Mouse (Mus musculus) embryonic facial prominence, embryonic 11.5 days (tissue): ENCODE measurements around the gene Pbx2. TPM values are rescaled to one million over a fixed set of nuclear protein-coding genes. Genes with fewer than 3 reads are reported as not detected.

Source experiments
- ATAC-seq: fragments of 200-750 bp; cut with Nextera tagmentation; replicated peaks from 2 replicates; pipeline ENCODE4 v1.8.0; 2017; ENCODE audit warnings: low read depth; ENCODE audit not compliant: insufficient number of reproducible peaks, low FRiP score, low TSS enrichment
- DNase-seq: peaks from one replicate; pipeline ENCODE4 v3.0.0-alpha.2; 2015; ENCODE audit warnings: low spot score
- H3K27ac ChIP-seq: fragments of 300-500 bp; sonication (generic); replicated peaks from 2 replicates; pipeline ENCODE4 v1.5.1; 2014; ENCODE audit warnings: mild to moderate bottlenecking, low read depth, low read length, control low read depth
- H3K27me3 ChIP-seq: fragments of 300-500 bp; sonication (generic); 2 replicates; pipeline ENCODE4 v1.6.1; 2014; ENCODE audit warnings: mild to moderate bottlenecking, low read length, moderate library complexity, mixed read lengths; ENCODE audit not compliant: control insufficient read depth, insufficient read depth
- H3K36me3 ChIP-seq: fragments of 300-500 bp; sonication (generic); replicated peaks from 2 replicates; pipeline ENCODE4 v1.6.1; 2014; ENCODE audit warnings: low read depth, mild to moderate bottlenecking, low read length, moderate library complexity, mixed read lengths; ENCODE audit not compliant: control insufficient read depth, insufficient read depth
- H3K4me1 ChIP-seq: fragments of 300-500 bp; sonication (generic); 2 replicates; pipeline ENCODE4 v1.6.1; 2014; ENCODE audit warnings: low read length, mixed read lengths; ENCODE audit not compliant: control insufficient read depth, insufficient read depth
- H3K4me2 ChIP-seq: fragments of 300-500 bp; sonication (generic); 2 replicates; pipeline ENCODE4 v1.6.1; 2014; ENCODE audit warnings: low read depth, mild to moderate bottlenecking, control low read depth, low read length, moderate library complexity
- H3K4me3 ChIP-seq: fragments of 300-500 bp; sonication (generic); 2 replicates; pipeline ENCODE4 v1.5.1; 2014; ENCODE audit warnings: low read depth, low read length, control low read depth
- H3K9ac ChIP-seq: fragments of 300-500 bp; sonication (generic); replicated peaks from 2 replicates; pipeline ENCODE4 v1.6.1; 2014; ENCODE audit warnings: mild to moderate bottlenecking, control low read depth, low read length
- H3K9me3 ChIP-seq: fragments of 300-500 bp; sonication (generic); replicated peaks from 2 replicates; pipeline ENCODE4 v1.6.1; 2016; ENCODE audit warnings: mild to moderate bottlenecking, low read length, inconsistent platforms, mixed read lengths; ENCODE audit not compliant: control insufficient read depth
- WGBS: fragments of 180-500 bp; shearing (Covaris S2); extraction: QIAGEN DNeasy Blood & Tissue Kit; methylation state at CpG from one replicate; pipeline ENCODE4 v1.1.7; 2014; 5-methylcytosine and 5-hydroxymethylcytosine counted together
- polyA plus RNA-seq: library from polyadenylated mRNA; unstranded; fragments of >200 nt; fragmentation: Nextera tagmentation; extraction: Ambion mirVana; gene quantifications from 2 replicates; pipeline ENCODE4 v1.2.1, GENCODE M21; 2014

Pbx2 gene
- polyA plus RNA-seq, 1 experiment from 2014 or later: 21.2 TPM

DNA sequence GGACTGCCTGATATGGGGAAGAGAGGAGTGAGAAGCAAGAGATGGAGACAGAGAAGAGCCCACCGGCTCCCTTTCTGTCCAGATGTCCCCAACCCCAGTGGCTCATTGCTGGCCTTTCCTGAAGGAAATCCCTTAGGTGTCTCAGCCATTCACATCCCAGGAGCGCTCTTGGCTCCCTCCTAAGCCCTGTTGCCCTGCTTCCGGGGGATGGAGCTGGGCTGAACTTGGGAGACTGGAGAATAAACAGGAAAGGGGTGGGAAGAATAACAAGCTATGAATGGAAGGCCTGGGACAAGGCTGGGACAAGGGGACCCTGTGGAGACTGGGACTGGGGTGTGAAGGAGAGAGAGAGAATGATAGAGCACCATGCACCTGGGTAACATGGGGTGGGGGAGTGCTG is 26.3 kb upstream of the Pbx2 start:
- no peak overlapping the region for H3K9ac ChIP-seq
- peak overlapping the region; percentile 47; the same call in 1 of the 2 replicates for H3K27ac ChIP-seq
- H3K27me3 ChIP-seq: no peaks in the 10 kb centered on the region
- no peaks in the 10 kb centered on the region for H3K36me3 ChIP-seq
- ATAC-seq: no peak
- 34% methylated on average over 3 of the region's 3 CpGs for WGBS
- H3K9me3 ChIP-seq: no peaks in the 10 kb centered on the region
- no peak overlapping the region for H3K4me3 ChIP-seq
- no peak for DNase-seq
- no peak overlapping the region for H3K4me2 ChIP-seq
- H3K4me1 ChIP-seq: no peaks in the 10 kb centered on the region; the same call in 1 of the 2 replicates

DNA sequence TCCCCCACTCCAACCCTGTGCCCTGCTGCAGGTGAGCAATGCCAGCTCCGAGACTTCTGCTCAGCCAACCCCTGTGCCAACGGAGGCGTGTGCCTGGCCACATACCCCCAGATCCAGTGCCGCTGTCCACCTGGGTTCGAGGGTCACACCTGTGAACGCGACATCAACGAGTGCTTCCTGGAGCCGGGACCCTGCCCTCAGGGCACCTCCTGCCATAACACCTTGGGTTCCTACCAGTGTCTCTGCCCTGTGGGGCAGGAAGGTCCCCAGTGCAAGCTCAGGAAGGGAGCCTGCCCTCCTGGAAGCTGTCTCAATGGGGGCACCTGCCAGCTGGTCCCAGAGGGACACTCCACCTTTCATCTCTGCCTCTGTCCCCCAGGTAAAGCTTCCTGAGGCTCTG is 23.8 kb upstream of the Pbx2 start:
- Histone ChIP-seq H3K27me3 (no peaks in the 10 kb centered on the region), H3K4me3 (no peak overlapping the region), H3K36me3 (no peaks in the 10 kb centered on the region), H3K4me1 (no peaks in the 10 kb centered on the region; the same call in 1 of the 2 replicates), H3K27ac (no peak overlapping the region), H3K9ac (no peak overlapping the region), H3K9me3 (no peaks in the 10 kb centered on the region), H3K4me2 (no peak overlapping the region)
- 63% methylated on average over 9 of the region's 9 CpGs for WGBS
- ATAC-seq (no peak), DNase-seq (no peak)

DNA sequence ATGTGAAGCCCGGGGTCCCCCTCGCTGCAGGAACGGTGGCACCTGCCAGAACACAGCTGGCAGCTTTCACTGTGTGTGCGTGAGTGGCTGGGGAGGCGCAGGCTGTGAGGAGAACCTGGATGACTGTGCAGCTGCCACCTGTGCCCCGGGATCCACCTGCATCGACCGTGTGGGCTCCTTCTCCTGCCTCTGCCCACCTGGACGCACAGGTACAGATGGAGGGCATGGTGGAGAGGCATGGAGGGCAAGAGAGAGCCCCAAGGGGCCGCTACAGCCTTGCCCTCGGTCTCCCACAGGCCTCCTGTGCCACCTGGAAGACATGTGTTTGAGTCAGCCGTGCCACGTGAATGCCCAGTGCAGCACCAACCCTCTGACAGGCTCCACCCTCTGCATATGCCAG is 22.6 kb upstream of the Pbx2 start:
- no peak for DNase-seq
- H3K27ac ChIP-seq: no peak overlapping the region
- no peak overlapping the region for H3K4me3 ChIP-seq
- no peak overlapping the region for H3K4me2 ChIP-seq
- H3K4me1 ChIP-seq: no peaks in the 10 kb centered on the region; the same call in 1 of the 2 replicates
- H3K9me3 ChIP-seq: no peaks in the 10 kb centered on the region
- no peak overlapping the region for H3K9ac ChIP-seq
- 79% methylated on average over 13 of the region's 13 CpGs for WGBS
- no peaks in the 10 kb centered on the region for H3K27me3 ChIP-seq
- no peak for ATAC-seq
- no peaks in the 10 kb centered on the region for H3K36me3 ChIP-seq

DNA sequence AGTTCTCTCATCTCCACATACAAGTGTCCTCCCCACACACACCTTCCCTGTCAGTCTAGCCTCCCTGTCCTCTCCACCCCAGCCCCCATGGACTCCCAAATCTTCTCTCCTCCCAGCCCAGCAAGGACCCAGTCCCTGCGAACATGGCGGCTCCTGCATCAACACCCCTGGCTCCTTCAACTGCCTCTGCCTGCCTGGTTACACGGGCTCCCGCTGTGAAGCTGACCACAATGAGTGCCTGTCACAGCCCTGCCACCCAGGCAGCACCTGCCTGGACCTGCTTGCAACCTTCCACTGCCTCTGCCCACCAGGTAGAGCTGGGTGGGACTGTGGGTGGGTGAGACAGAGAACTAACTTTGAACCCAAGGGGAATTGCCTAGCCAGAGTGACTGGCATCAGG is 21.1 kb upstream of the Pbx2 start:
- Histone ChIP-seq H3K9ac (no peak overlapping the region), H3K27me3 (no peaks in the 10 kb centered on the region), H3K27ac (no peak overlapping the region), H3K4me2 (no peak overlapping the region), H3K36me3 (no peaks in the 10 kb centered on the region), H3K4me3 (no peak overlapping the region), H3K4me1 (no peaks in the 10 kb centered on the region), H3K9me3 (no peaks in the 10 kb centered on the region)
- DNase-seq (no peak), ATAC-seq (no peak)
- WGBS: 68% methylated on average over 4 of the region's 4 CpGs

DNA sequence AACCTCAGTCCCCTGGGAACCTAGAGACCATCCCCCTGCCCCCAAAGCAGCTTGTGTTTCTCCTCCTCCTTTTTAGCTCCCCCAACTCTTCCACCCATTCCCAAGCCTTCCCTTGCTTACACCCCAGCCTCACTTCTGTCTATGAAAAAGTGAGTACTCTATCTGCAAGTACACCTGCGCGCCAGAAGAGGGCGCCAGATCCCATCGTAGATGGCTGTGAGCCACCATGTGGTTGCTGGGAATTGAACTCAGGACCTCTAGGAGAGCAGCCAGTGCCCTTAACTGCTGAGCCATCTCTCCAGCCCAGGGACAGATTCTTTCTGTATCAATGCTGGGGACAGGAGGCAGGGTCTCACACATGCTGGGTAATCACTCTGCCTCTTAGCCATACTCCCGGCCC is 19.2 kb upstream of the Pbx2 start:
- H3K27me3 ChIP-seq: no peaks in the 10 kb centered on the region
- no peak overlapping the region for H3K27ac ChIP-seq
- ATAC-seq: no peak
- no peak overlapping the region for H3K4me2 ChIP-seq
- H3K36me3 ChIP-seq: no peaks in the 10 kb centered on the region
- H3K9me3 ChIP-seq: no peaks in the 10 kb centered on the region
- WGBS: 11% methylated on average over 5 of the region's 5 CpGs
- H3K4me1 ChIP-seq: no peaks in the 10 kb centered on the region
- H3K9ac ChIP-seq: no peak overlapping the region
- no peak overlapping the region for H3K4me3 ChIP-seq
- no peak for DNase-seq

DNA sequence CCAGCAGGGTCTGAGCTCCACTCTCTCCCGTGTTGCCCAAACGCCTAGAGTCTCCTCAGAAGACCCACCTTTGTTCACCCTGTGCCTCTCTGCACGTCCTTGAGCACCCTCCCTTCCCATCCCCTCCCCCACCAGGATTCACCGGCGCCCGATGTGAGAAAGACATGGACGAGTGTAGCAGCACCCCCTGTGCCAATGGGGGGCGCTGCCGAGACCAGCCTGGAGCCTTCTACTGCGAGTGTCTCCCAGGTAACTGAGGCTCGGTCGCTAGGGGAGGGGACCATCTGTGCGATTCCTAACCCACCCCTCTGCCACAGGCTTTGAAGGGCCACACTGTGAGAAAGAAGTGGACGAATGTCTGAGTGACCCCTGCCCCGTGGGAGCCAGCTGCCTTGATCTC is 18.7 kb upstream of the Pbx2 start:
- no peaks in the 10 kb centered on the region for H3K4me1 ChIP-seq
- DNase-seq: no peak
- no peak overlapping the region for H3K4me2 ChIP-seq
- no peak overlapping the region for H3K27ac ChIP-seq
- no peak overlapping the region for H3K4me3 ChIP-seq
- ATAC-seq: no peak
- no peaks in the 10 kb centered on the region for H3K36me3 ChIP-seq
- WGBS: 8% methylated on average over 15 of the region's 15 CpGs
- no peaks in the 10 kb centered on the region for H3K9me3 ChIP-seq
- no peaks in the 10 kb centered on the region for H3K27me3 ChIP-seq
- no peak overlapping the region for H3K9ac ChIP-seq

DNA sequence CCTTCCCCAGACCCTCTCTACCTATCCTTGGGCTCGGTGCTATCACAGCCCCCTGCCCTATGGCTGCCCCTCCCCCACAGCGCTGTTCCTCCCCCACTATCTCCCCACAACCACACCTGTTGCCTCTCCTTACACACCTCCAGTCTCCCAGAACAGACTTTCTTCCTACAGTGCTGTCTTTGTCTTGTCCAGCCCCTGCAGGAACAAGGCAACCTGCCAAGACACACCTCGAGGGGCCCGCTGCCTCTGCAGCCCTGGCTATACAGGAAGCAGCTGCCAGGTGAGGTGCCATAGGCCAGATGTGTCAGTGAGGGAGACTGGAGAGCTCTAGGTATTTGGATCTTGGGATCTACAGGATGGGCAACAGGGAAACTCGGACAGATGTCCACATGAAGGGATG is 14.5 kb upstream of the Pbx2 start:
- no peaks in the 10 kb centered on the region for H3K4me1 ChIP-seq
- H3K9ac ChIP-seq: no peak overlapping the region
- no peaks in the 10 kb centered on the region for H3K36me3 ChIP-seq
- no peaks in the 10 kb centered on the region for H3K9me3 ChIP-seq
- DNase-seq (no peak), ATAC-seq (no peak)
- no peaks in the 10 kb centered on the region for H3K27me3 ChIP-seq
- no peak overlapping the region for H3K27ac ChIP-seq
- 63% methylated on average over 5 of the region's 5 CpGs for WGBS
- H3K4me3 ChIP-seq: no peak overlapping the region
- no peak overlapping the region for H3K4me2 ChIP-seq

DNA sequence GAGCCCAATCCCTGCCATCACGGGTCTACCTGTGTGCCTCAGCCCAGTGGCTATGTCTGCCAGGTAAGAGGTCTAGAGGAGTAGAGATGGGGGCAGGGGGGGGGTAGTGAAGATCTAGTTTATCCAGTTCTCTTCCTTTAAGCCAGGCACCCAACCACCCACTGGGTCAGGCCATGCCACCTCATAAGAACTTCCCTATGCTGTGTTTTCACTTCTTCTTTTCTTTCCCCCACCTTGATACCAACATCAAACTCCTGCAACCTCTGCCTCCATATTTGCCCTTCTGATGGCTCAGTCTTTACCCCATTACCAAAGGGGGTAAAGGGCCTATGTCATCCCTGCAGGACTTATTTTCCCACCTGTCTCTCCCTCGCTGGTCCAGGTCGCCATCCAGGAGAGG is 13.0 kb upstream of the Pbx2 start:
- Histone ChIP-seq H3K4me3 (no peak overlapping the region), H3K9ac (no peak overlapping the region), H3K27ac (no peak overlapping the region), H3K9me3 (no peaks in the 10 kb centered on the region), H3K4me1 (no peaks in the 10 kb centered on the region), H3K36me3 (no peaks in the 10 kb centered on the region), H3K4me2 (no peak overlapping the region), H3K27me3 (no peaks in the 10 kb centered on the region)
- ATAC-seq (no peak), DNase-seq (no peak)
- 80% methylated on average over 3 of the region's 3 CpGs for WGBS
